Mouse (Mus musculus): ENCODE results near the gene Axl. TPM values are rescaled to one million over a fixed set of nuclear protein-coding genes. Genes with fewer than 3 reads are reported as not detected.

Axl gene
- polyA plus RNA-seq (2015; fragmentation: Nextera tagmentation; extraction: Ambion mirVana): 53.3 and 71.1 TPM in 2 replicates

DNA sequence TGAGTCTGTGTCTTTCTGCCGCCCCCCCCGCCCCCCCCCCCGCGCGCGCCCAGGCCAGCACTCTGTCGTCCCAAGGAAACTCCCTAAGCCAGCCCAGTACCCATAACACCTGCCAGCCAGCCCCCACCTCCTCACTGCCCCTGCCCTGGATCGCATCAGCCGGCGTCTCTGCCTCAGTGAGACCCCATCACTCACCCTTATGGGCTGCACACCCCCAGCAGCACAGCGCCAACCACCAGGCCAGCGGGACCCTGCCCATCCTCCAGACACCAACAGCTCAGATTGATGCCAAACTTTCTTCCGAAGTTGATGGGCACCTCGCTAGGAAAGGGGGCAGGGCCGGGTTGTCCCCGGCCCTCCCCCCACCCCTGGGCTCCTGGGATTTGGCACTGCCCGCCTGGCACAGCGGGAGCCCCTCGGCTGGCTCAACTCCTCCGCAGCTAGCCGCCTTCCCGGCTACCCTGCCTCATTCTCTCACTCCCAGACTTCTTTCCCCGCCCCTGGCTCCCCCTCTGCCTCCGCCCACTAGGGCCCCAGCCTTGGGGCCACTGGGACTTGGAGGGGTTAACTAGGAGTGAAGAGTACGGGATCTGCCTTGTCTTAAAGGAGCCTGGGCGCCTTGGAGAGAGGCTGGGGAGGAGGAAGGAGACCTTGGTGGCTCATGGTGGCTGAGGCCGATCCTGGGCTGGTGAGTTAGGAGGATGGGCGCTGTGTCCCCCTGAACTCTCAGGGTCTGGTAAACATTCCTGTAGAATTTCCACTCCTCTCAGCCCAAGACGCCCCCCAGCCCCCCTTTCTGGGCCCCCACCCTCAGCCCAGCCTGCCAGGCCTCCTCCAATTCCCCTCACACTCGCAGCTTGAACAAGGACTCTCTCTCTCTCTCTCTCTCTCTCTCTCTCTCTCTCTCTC is at the start of gene Axl:
Axl (minus strand) TSS at position 486 of the 909 bp plus-strand sequence.

DNA sequence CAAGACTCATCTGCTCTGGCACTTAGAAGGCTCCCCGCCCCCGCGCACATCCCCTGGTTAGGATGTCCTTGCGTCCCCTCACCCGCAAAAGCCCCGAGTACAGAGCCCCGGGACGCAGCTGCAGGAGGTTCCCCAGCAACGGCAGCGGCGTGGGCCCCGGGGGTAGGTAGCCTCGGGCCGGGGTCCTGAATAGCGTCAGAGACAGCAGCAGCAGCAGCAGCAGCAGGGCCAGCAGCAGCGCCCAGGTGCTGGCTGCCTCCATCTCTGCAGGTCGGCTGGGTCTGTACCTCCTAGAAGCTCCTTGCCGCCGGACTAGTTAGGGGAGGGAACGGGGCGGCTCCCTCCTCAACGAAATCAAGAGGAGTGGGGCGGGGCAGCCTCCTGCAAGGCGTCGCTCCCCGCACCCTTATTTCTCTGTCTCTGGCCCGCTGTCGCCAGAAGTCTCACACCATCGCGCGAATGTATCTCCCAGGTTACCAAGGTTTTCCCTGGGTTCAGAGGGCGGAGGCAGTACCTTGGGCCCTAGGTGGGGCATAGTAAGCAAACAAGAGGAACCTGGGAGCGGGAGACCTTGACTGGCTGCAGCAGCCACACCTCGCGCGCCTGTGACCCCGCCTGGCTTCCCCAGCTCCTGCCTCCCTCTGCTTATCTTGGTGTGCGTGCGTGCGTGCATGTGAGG is 27.9 kb upstream of the Axl start, which contains the start of gene Cyp2s1:
Cyp2s1 (minus strand) TSS at position 673 of the 679 bp plus-strand sequence.

DNA sequence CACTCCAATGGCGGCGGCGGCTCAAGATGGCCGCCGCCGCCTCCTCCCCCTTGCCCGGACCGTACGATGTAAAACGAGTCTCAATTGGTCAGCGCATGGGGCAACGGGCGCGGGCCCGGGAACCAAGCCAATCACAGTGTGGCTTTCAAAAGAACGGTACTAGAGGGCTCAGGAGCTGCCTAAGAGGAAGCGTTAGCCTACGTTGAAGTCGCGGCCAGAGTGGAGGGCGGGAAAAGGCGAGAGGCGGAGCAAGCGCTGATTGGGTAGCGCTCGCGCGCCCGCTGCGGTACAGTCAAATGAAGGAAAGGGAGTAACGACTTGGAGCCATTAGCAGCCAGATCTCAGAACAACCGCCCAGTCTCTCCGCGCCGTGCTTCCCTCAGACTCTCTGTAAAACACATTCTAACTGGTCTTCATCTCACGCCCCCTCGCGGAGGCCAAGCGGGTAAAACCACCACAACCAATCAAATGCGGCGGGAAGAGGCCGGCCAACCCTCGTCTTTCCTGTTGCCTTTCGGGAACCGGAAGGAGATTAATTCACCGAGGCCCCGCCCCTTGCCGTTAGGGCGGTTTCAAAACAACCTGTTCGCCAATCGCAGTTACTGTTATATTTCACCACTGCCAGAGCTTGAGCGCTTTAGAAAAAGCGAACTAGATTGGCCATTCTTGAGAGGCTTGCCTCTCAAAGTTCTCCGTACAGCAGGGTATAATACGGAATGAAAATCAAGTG is 33.6 kb downstream of the Axl start, which contains the start of gene Hnrnpul1:
Hnrnpul1 (minus strand) TSS at position 20 of the 730 bp plus-strand sequence.

DNA sequence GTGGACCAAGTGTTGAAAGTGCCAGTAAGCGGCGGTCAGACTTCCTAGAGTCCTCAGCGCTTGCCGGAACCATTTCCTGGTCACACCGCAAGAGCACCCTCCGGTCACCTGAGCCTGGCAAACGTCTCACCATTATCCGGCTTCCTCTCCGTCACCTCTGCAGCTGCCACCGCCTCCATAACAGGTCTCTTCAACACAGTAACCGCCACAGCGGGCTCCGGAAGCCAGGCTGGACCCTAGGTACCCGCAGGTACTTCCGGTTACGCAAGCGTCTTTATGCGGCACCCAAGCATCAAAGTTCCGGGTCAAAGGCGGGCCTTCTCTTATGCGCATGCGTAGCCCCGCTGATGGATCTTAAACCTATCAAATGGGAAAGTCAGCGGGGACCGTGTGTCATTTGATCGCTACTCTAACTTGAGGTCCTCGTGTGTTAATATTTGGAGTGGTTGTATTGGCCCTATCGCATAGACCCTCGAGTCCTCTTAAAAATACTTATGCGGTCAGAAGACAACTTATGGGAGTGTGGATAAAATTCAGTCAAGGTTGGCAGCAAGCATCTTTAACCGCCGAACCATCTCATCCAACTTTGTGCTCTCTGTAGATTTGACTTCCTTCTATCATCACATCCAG is 69.6 kb downstream of the Axl start, which contains the start of gene Ccdc97:
Ccdc97 (minus strand) TSS at position 301 of the 630 bp plus-strand sequence.

Other genes with a start within 250 kb of the Axl start
- gene Ceacam2, start 248.8 kb downstream of the Axl start, polyA plus RNA-seq (2015; fragmentation: Nextera tagmentation; extraction: Ambion mirVana): not detected in 2 replicates
- gene Erich4, start 172.8 kb downstream of the Axl start, polyA plus RNA-seq (2015; fragmentation: Nextera tagmentation; extraction: Ambion mirVana): not detected in 2 replicates
- 13.1 and 16.7 TPM in 2 replicates for gene Dmac2, start 169.3 kb downstream of the Axl start, polyA plus RNA-seq (2015; fragmentation: Nextera tagmentation; extraction: Ambion mirVana)
- 6.6 and 10.9 TPM in 2 replicates for gene B3gnt8, start 162.1 kb downstream of the Axl start, polyA plus RNA-seq (2015; fragmentation: Nextera tagmentation; extraction: Ambion mirVana)
- gene Bckdha, start 129.7 kb downstream of the Axl start, polyA plus RNA-seq (2015; fragmentation: Nextera tagmentation; extraction: Ambion mirVana): 28.4 and 36.6 TPM in 2 replicates
- gene Exosc5, start 129.5 kb downstream of the Axl start, polyA plus RNA-seq (2015; fragmentation: Nextera tagmentation; extraction: Ambion mirVana): 97.0 and 103 TPM in 2 replicates
- 2.6 and 2.9 TPM in 2 replicates for gene Tmem91, start 113.5 kb downstream of the Axl start, polyA plus RNA-seq (2015; fragmentation: Nextera tagmentation; extraction: Ambion mirVana)
- 38.0 and 44.5 TPM in 2 replicates for gene B9d2, start 107.9 kb downstream of the Axl start, polyA plus RNA-seq (2015; fragmentation: Nextera tagmentation; extraction: Ambion mirVana)
- 14.9 and 17.7 TPM in 2 replicates for gene Tgfb1, start 101.7 kb downstream of the Axl start, polyA plus RNA-seq (2015; fragmentation: Nextera tagmentation; extraction: Ambion mirVana)
- 10.8 and 11.4 TPM in 2 replicates for gene Ccdc97, start 69.6 kb downstream of the Axl start, polyA plus RNA-seq (2015; fragmentation: Nextera tagmentation; extraction: Ambion mirVana)
- 48.8 and 50.2 TPM in 2 replicates for gene Hnrnpul1, start 33.9 kb downstream of the Axl start, polyA plus RNA-seq (2015; fragmentation: Nextera tagmentation; extraction: Ambion mirVana)
- gene Cyp2s1, start 28.2 kb upstream of the Axl start, polyA plus RNA-seq (2015; fragmentation: Nextera tagmentation; extraction: Ambion mirVana): 17.3 and 31.2 TPM in 2 replicates
- gene Cyp2b10, start 108.9 kb upstream of the Axl start, polyA plus RNA-seq (2015; fragmentation: Nextera tagmentation; extraction: Ambion mirVana): not detected in 2 replicates